Mouse (Mus musculus) urinary bladder, postnatal 14 days (tissue): ENCODE data around the gene Rtel1.

Experiments
- DNase-seq: peaks from one replicate; pipeline ENCODE4 v3.0.0; 2021; ENCODE audit warnings: low spot score

The Rtel1 gene

GRCm38 (mm10) chr2:181319248-181320102, at the start of gene Rtel1:
Gene Rtel1 (plus strand): TSS chr2:181319739.
- DNase-seq = peak; percentile 84

- DNase-seq = no peak
These were observed 47.4 kb upstream of the Rtel1 start for GRCm38 (mm10) chr2:181272092-181272491.

GRCm38 (mm10) chr2:181273829-181274228, 45.7 kb upstream of the Rtel1 start:
- DNase-seq = no peak

- no peak for DNase-seq
These were observed 44.9 kb upstream of the Rtel1 start for GRCm38 (mm10) chr2:181274639-181275038.

- DNase-seq = no peak
These were observed 42.8 kb upstream of the Rtel1 start for GRCm38 (mm10) chr2:181276766-181277165.

- DNase-seq = no peak
These were observed 41.7 kb upstream of the Rtel1 start for GRCm38 (mm10) chr2:181277866-181278265.

GRCm38 (mm10) chr2:181279968-181280367, 39.6 kb upstream of the Rtel1 start:
- DNase-seq = no peak

GRCm38 (mm10) chr2:181286629-181287337, 32.8 kb upstream of the Rtel1 start:
- DNase-seq = no peak

- peak; percentile 82 for DNase-seq
These were observed 32.1 kb upstream of the Rtel1 start for GRCm38 (mm10) chr2:181287338-181287957.

GRCm38 (mm10) chr2:181287958-181288350, 31.6 kb upstream of the Rtel1 start, which contains the start of gene Gmeb2:
Gene Gmeb2 (minus strand): TSS chr2:181288035.
- DNase-seq = peak; percentile 94

GRCm38 (mm10) chr2:181288691-181289090, 30.8 kb upstream of the Rtel1 start:
- DNase-seq = no peak

GRCm38 (mm10) chr2:181290937-181291336, 28.6 kb upstream of the Rtel1 start:
- DNase-seq = no peak

- DNase-seq = no peak
These were observed 17.5 kb upstream of the Rtel1 start for GRCm38 (mm10) chr2:181302041-181302440.

GRCm38 (mm10) chr2:181304944-181305343, 14.6 kb upstream of the Rtel1 start:
- DNase-seq = no peak

GRCm38 (mm10) chr2:181307144-181307804, 12.3 kb upstream of the Rtel1 start:
- peak; percentile 57 for DNase-seq

GRCm38 (mm10) chr2:181312435-181312834, 7.1 kb upstream of the Rtel1 start:
- no peak for DNase-seq

GRCm38 (mm10) chr2:181313006-181313343, 6.6 kb upstream of the Rtel1 start:
- no peak for DNase-seq

- DNase-seq = no peak
These were observed 6.0 kb upstream of the Rtel1 start for GRCm38 (mm10) chr2:181313344-181314079.

- DNase-seq = peak; percentile 40
These were observed 5.3 kb upstream of the Rtel1 start, which contains the start of gene Stmn3 for GRCm38 (mm10) chr2:181314080-181314810. Gene Stmn3 (minus strand): TSS chr2:181314500.

GRCm38 (mm10) chr2:181320103-181320499, 562 bp downstream of the Rtel1 start:
- no peak for DNase-seq

- DNase-seq = no peak
These were observed 2.6 kb downstream of the Rtel1 start for GRCm38 (mm10) chr2:181322136-181322535.
